Mouse (Mus musculus) embryonic facial prominence, embryonic 15.5 days (tissue): Measurements from ENCODE around the gene Col25a1. TPM values are rescaled to one million over a fixed set of nuclear protein-coding genes. Genes with fewer than 3 reads are reported as not detected.

Experiments
- ATAC-seq: fragments of 200-750 bp; cut with Nextera tagmentation; 2 replicates; pipeline ENCODE4 v1.8.0; 2017; ENCODE audit warnings: low read depth, moderate TSS enrichment; ENCODE audit not compliant: insufficient number of reproducible peaks, low FRiP score, low TSS enrichment
- H3K27ac ChIP-seq: fragments of 300-500 bp; sonication (generic); replicated peaks from 2 replicates; pipeline ENCODE4 v1.5.1; 2015; ENCODE audit warnings: mild to moderate bottlenecking, inconsistent platforms
- H3K27me3 ChIP-seq: fragments of 300-500 bp; sonication (generic); 2 replicates; pipeline ENCODE4 v1.6.1; 2015; ENCODE audit warnings: inconsistent platforms
- H3K36me3 ChIP-seq: fragments of 300-500 bp; sonication (generic); 2 replicates; pipeline ENCODE4 v1.6.1; 2015; ENCODE audit warnings: mild to moderate bottlenecking, inconsistent platforms
- H3K4me1 ChIP-seq: fragments of 300-500 bp; sonication (generic); 2 replicates; pipeline ENCODE4 v1.6.1; 2015; ENCODE audit warnings: inconsistent platforms
- H3K4me2 ChIP-seq: fragments of 300-500 bp; sonication (generic); replicated peaks from 2 replicates; pipeline ENCODE4 v1.6.1; 2015; ENCODE audit warnings: mild to moderate bottlenecking, inconsistent platforms
- H3K4me3 ChIP-seq: fragments of 300-500 bp; sonication (generic); replicated peaks from 2 replicates; pipeline ENCODE4 v1.5.1; 2015; ENCODE audit warnings: mild to moderate bottlenecking, inconsistent platforms
- H3K9ac ChIP-seq: fragments of 300-500 bp; sonication (generic); 2 replicates; pipeline ENCODE4 v1.6.1; 2015; ENCODE audit warnings: inconsistent platforms
- H3K9me3 ChIP-seq: fragments of 300-500 bp; sonication (generic); replicated peaks from 2 replicates; pipeline ENCODE4 v1.6.1; 2016; ENCODE audit warnings: inconsistent platforms
- WGBS: fragments of 180-500 bp; shearing (Covaris S2); methylation state at CpG from one replicate; pipeline ENCODE4 v1.1.7; 2015; 5-methylcytosine and 5-hydroxymethylcytosine counted together
- polyA plus RNA-seq: library from polyadenylated mRNA; unstranded; fragments of >200 nt; fragmentation: Nextera tagmentation; extraction: Ambion mirVana; gene quantifications from 2 replicates; pipeline ENCODE4 v1.2.1, GENCODE M21; 2015

Col25a1 gene
- polyA plus RNA-seq, 1 experiment from 2014 or later = 16.5 TPM

- no peaks in the 10 kb centered on the region for H3K36me3 ChIP-seq
- no peak overlapping the region for H3K4me2 ChIP-seq
- 43% methylated on average over 13 of the region's 13 CpGs for WGBS
- H3K9ac ChIP-seq = no peak overlapping the region
- no peaks in the 10 kb centered on the region for H3K4me1 ChIP-seq
- ATAC-seq = no peak
- no peaks in the 10 kb centered on the region for H3K27me3 ChIP-seq
- no peak overlapping the region for H3K27ac ChIP-seq
- no peaks in the 10 kb centered on the region for H3K9me3 ChIP-seq
- H3K4me3 ChIP-seq = no peak overlapping the region
Observed at GRCm38 (mm10) chr3:130161323-130161917, 30.1 kb downstream of the Col25a1 start.

- Histone ChIP-seq H3K4me3 (no peak overlapping the region), H3K9ac (no peak overlapping the region), H3K9me3 (no peaks in the 10 kb centered on the region), H3K4me2 (no peak overlapping the region), H3K27me3 (no peaks in the 10 kb centered on the region), H3K27ac (no peak overlapping the region), H3K36me3 (no peaks in the 10 kb centered on the region), H3K4me1 (no peaks in the 10 kb centered on the region)
- no peak for ATAC-seq
- WGBS = 57% methylated on average over 4 of the region's 4 CpGs
Observed at GRCm38 (mm10) chr3:130166875-130167274, 35.6 kb downstream of the Col25a1 start.

- Histone ChIP-seq H3K4me1 (no peaks in the 10 kb centered on the region), H3K27ac (no peak overlapping the region), H3K27me3 (no peaks in the 10 kb centered on the region), H3K4me2 (no peak overlapping the region), H3K9ac (no peak overlapping the region), H3K4me3 (no peak overlapping the region), H3K9me3 (no peaks in the 10 kb centered on the region), H3K36me3 (no peaks in the 10 kb centered on the region)
- no peak for ATAC-seq
- WGBS = 77% methylated on average over 17 of the region's 17 CpGs
Observed at GRCm38 (mm10) chr3:130172764-130173163, 41.5 kb downstream of the Col25a1 start.

DNA sequence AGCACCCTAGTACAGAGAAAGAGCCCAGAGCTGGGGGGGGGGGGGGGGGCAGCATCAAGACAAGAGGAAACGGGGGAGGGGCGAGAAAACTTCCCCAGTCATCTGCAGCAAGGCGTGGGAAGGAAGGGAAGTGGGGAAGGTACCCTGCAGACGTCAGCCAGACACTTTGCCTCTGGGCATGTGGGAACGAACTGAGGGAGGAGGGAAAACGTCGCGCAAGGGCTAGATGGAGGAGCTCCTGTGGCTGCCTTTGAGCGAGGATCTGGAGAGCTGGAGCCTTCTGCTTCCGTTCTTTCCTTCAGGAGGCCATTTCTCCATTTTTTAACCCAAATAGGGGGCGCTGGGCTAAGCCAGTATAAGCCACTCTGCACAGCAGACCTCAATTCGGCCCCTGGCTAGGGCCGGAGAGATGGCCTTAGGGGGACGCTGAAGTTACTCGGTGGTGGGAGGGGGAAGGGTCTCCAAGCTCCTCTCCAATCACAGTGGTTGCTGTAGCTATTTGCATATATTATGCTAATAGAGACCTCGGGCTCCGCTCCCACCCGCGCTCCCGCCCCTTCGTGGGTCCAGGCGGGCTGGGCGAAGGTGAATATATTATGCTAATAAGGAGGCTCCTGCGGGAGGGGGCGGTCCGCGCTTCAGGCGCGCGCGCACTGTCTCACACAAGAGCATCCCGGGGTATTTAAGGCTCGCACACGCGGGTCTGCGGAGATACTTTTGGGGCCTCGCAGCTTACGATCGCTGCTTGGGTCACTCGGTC lies 49.1 kb downstream of the Col25a1 start:
- 1% methylated on average over 40 of the region's 40 CpGs for WGBS
- H3K4me2 ChIP-seq = peak overlapping the region; percentile 99
- peak overlapping the region; percentile 54; the same call in 1 of the 2 replicates for H3K9ac ChIP-seq
- H3K4me3 ChIP-seq = peak overlapping the region; percentile 62
- H3K27ac ChIP-seq = peak overlapping the region; percentile 82
- no peaks in the 10 kb centered on the region for H3K27me3 ChIP-seq
- H3K36me3 ChIP-seq = no peaks in the 10 kb centered on the region
- no peaks in the 10 kb centered on the region for H3K9me3 ChIP-seq
- 0 out of 2 replicates have a peak, but pooled peaks cover 14% of the 10 kb centered on the region for H3K4me1 ChIP-seq
- peak; percentile 93 for ATAC-seq

GRCm38 (mm10) chr3:130180964-130181590 lies 49.8 kb downstream of the Col25a1 start:
- H3K9ac ChIP-seq = peak overlapping the region; percentile 54
- WGBS = under 1% methylated on average over 40 of the region's 40 CpGs
- H3K27me3 ChIP-seq = no peaks in the 10 kb centered on the region
- no peaks in the 10 kb centered on the region for H3K36me3 ChIP-seq
- peak overlapping the region; percentile 62 for H3K4me3 ChIP-seq
- peak; percentile 7; the same call in 1 of the 2 replicates for ATAC-seq
- 0 out of 2 replicates have a peak, but pooled peaks cover 14% of the 10 kb centered on the region for H3K4me1 ChIP-seq
- H3K4me2 ChIP-seq = peak overlapping the region; percentile 99
- H3K27ac ChIP-seq = 0 out of 2 replicates have a peak overlapping the region, but pooled peaks have one; percentile 82
- no peaks in the 10 kb centered on the region for H3K9me3 ChIP-seq

- Histone ChIP-seq H3K27ac (no peak overlapping the region), H3K36me3 (no peaks in the 10 kb centered on the region), H3K4me3 (peak overlapping the region; percentile 62), H3K9ac (0 out of 2 replicates have a peak overlapping the region, but pooled peaks have one; percentile 54), H3K9me3 (no peaks in the 10 kb centered on the region), H3K4me1 (0 out of 2 replicates have a peak, but pooled peaks cover 14% of the 10 kb centered on the region), H3K27me3 (no peaks in the 10 kb centered on the region), H3K4me2 (peak overlapping the region; percentile 99)
- WGBS = 13% methylated on average over 8 of the region's 8 CpGs
- ATAC-seq = no peak
Observed at GRCm38 (mm10) chr3:130181591-130181980, 50.3 kb downstream of the Col25a1 start.

GRCm38 (mm10) chr3:130182450-130182849 lies 51.1 kb downstream of the Col25a1 start:
- no peak for ATAC-seq
- H3K4me1 ChIP-seq = 0 out of 2 replicates have a peak, but pooled peaks cover 14% of the 10 kb centered on the region
- WGBS = 54% methylated on average over 4 of the region's 4 CpGs
- peak overlapping the region; percentile 25 for H3K4me2 ChIP-seq
- H3K9me3 ChIP-seq = no peaks in the 10 kb centered on the region
- H3K27me3 ChIP-seq = no peaks in the 10 kb centered on the region
- H3K9ac ChIP-seq = no peak overlapping the region
- peak overlapping the region; percentile 62 for H3K4me3 ChIP-seq
- no peaks in the 10 kb centered on the region for H3K36me3 ChIP-seq
- no peak overlapping the region for H3K27ac ChIP-seq

DNA sequence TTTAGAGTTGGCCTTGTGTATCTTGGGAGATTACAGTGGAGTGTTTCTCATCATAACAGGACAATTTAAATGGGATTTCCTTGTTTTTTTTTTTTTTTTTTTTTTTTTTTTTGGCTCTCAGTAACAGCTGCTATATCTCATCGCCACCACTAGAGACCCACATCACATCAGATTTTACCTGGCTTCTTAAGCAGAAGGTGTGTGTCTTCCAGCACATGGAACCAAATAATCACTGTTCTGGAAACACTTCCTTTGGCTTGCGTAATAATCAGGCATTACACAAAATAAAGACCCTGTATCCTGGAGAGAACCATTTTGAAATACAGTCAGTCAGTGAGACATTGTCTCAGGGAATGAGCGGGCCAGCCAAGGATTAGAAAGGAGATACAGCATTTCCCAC lies 53.8 kb downstream of the Col25a1 start:
- H3K27me3 ChIP-seq = no peaks in the 10 kb centered on the region
- 0 out of 2 replicates have a peak, but pooled peaks cover 12% of the 10 kb centered on the region for H3K4me1 ChIP-seq
- 45% methylated on average over 3 of the region's 3 CpGs for WGBS
- H3K4me2 ChIP-seq = no peak overlapping the region
- H3K36me3 ChIP-seq = no peaks in the 10 kb centered on the region
- no peaks in the 10 kb centered on the region for H3K9me3 ChIP-seq
- H3K4me3 ChIP-seq = no peak overlapping the region
- H3K27ac ChIP-seq = no peak overlapping the region
- ATAC-seq = no peak
- no peak overlapping the region for H3K9ac ChIP-seq

DNA sequence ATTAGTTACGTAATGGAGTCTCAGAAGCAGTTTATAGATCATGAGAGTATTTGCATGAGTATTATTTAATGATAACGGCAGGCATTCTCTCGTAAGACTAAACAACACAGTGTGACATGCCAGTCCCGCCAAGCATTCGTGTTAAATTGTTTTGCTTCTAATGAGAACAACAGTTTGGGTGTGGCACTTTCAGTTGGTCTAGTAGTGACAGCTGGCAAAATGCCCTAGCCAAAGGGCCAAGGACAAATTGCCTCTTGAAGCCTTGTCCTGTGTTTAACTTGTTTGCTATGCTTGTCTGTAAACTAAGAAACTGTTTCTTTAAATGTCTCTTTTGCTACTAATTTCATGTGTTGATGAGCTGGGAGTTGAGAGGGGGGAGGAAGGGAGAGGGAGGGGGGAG lies 56.3 kb downstream of the Col25a1 start:
- H3K9ac ChIP-seq = no peak overlapping the region
- no peaks in the 10 kb centered on the region for H3K36me3 ChIP-seq
- H3K4me3 ChIP-seq = no peak overlapping the region
- no peak overlapping the region for H3K27ac ChIP-seq
- H3K4me2 ChIP-seq = no peak overlapping the region
- WGBS = 80% methylated on average over 5 of the region's 5 CpGs
- H3K9me3 ChIP-seq = no peaks in the 10 kb centered on the region
- ATAC-seq = no peak
- H3K4me1 ChIP-seq = 0 out of 2 replicates have a peak, but pooled peaks cover 2% of the 10 kb centered on the region
- H3K27me3 ChIP-seq = no peaks in the 10 kb centered on the region

- ATAC-seq = no peak
- WGBS = 68% methylated on average over 8 of the region's 8 CpGs
- H3K36me3 ChIP-seq = no peaks in the 10 kb centered on the region
Observed at GRCm38 (mm10) chr3:130193450-130193849, 62.1 kb downstream of the Col25a1 start.

GRCm38 (mm10) chr3:130214631-130215030 lies 83.3 kb downstream of the Col25a1 start:
- no peak for ATAC-seq

More at GRCm38 (mm10) chr3:130193450-130193849, 62.1 kb downstream of the Col25a1 start:
- H3K27ac ChIP-seq = no peak overlapping the region
- H3K9ac ChIP-seq = no peak overlapping the region
- no peaks in the 10 kb centered on the region for H3K9me3 ChIP-seq
- no peaks in the 10 kb centered on the region for H3K4me1 ChIP-seq
- H3K4me2 ChIP-seq = no peak overlapping the region
- H3K4me3 ChIP-seq = no peak overlapping the region
- H3K27me3 ChIP-seq = no peaks in the 10 kb centered on the region

More at GRCm38 (mm10) chr3:130214631-130215030, 83.3 kb downstream of the Col25a1 start:
- Histone ChIP-seq H3K36me3 (no peaks in the 10 kb centered on the region; the same call in 1 of the 2 replicates), H3K27me3 (no peaks in the 10 kb centered on the region), H3K4me1 (no peaks in the 10 kb centered on the region), H3K4me3 (no peak overlapping the region), H3K4me2 (no peak overlapping the region), H3K27ac (no peak overlapping the region), H3K9ac (no peak overlapping the region), H3K9me3 (no peaks in the 10 kb centered on the region)
- 74% methylated on average over 11 of the region's 11 CpGs for WGBS
